Mouse (Mus musculus) layer of hippocampus, postnatal 10 days (tissue): ENCODE measurements around the gene Kctd21. TPM values are rescaled to one million over a fixed set of nuclear protein-coding genes. Genes with fewer than 3 reads are reported as not detected.

Source experiments
- DNase-seq, 2 experiments: peaks; one replicate each; pipeline ENCODE4 v3.0.0; 2021; ENCODE audit warnings: low spot score in 2 of 2
- total RNA-seq, 2 experiments: library from RNA; stranded (reverse); gene quantifications; 2 replicates each; pipeline ENCODE4 v1.2.3; 2021

The Kctd21 gene
- total RNA-seq, 2 experiments from 2014 or later, result 6.9 to 8.9 TPM

- peak in 1 of 2 experiments; percentile 2 for DNase-seq
Measured at GRCm38 (mm10) chr7:97347464-97347863, 15.3 kb downstream of the Kctd21 start.

GRCm38 (mm10) chr7:97348318-97348717 lies 16.2 kb downstream of the Kctd21 start:
- DNase-seq, result peak in 1 of 2 experiments; percentile 6

GRCm38 (mm10) chr7:97348836-97349235 lies 16.7 kb downstream of the Kctd21 start:
- peak; percentile 2 to 6 for DNase-seq

GRCm38 (mm10) chr7:97349438-97349837 lies 17.3 kb downstream of the Kctd21 start:
- DNase-seq, result no peak

GRCm38 (mm10) chr7:97350891-97351290 lies 18.8 kb downstream of the Kctd21 start:
- peak in 1 of 2 experiments; percentile 2 for DNase-seq

- DNase-seq, result no peak
Measured at GRCm38 (mm10) chr7:97351792-97352513, 19.8 kb downstream of the Kctd21 start.

- DNase-seq, result no peak
Measured at GRCm38 (mm10) chr7:97353356-97353755, 21.2 kb downstream of the Kctd21 start.

GRCm38 (mm10) chr7:97355068-97355841 lies 23.1 kb downstream of the Kctd21 start:
- DNase-seq, result no peak

- DNase-seq, result no peak
Measured at GRCm38 (mm10) chr7:97356253-97356652, 24.1 kb downstream of the Kctd21 start.

- no peak for DNase-seq
Measured at GRCm38 (mm10) chr7:97356875-97357276, 24.7 kb downstream of the Kctd21 start.

GRCm38 (mm10) chr7:97357840-97358239 lies 25.7 kb downstream of the Kctd21 start:
- no peak for DNase-seq

- DNase-seq, result no peak
Measured at GRCm38 (mm10) chr7:97358347-97358746, 26.2 kb downstream of the Kctd21 start.

GRCm38 (mm10) chr7:97360166-97360565 lies 28.0 kb downstream of the Kctd21 start:
- DNase-seq, result no peak

- no peak for DNase-seq
Measured at GRCm38 (mm10) chr7:97360955-97361354, 28.8 kb downstream of the Kctd21 start.

GRCm38 (mm10) chr7:97361467-97361866 lies 29.3 kb downstream of the Kctd21 start:
- no peak for DNase-seq

GRCm38 (mm10) chr7:97365887-97366286 lies 33.8 kb downstream of the Kctd21 start:
- no peak for DNase-seq

- no peak for DNase-seq
Measured at GRCm38 (mm10) chr7:97375101-97375500, 43.0 kb downstream of the Kctd21 start.

GRCm38 (mm10) chr7:97375906-97376305 lies 43.8 kb downstream of the Kctd21 start:
- DNase-seq, result no peak

GRCm38 (mm10) chr7:97379304-97379703 lies 47.2 kb downstream of the Kctd21 start:
- DNase-seq, result no peak

- no peak for DNase-seq
Measured at GRCm38 (mm10) chr7:97380500-97381123, 48.5 kb downstream of the Kctd21 start.

- DNase-seq, result no peak
Measured at GRCm38 (mm10) chr7:97382661-97383060, 50.5 kb downstream of the Kctd21 start.
